Mouse (Mus musculus): ENCODE data around the gene Egfl7.

GRCm38 (mm10) chr2:26534616-26535015 is 45.2 kb upstream of the Egfl7 start:
- no peak for TF ChIP-seq CTCF (IDR thresholded peaks at IDR 0.05; ENCODE audit: low read depth, low read length)
- no peak for TF ChIP-seq EP300 (IDR thresholded peaks at IDR 0.05; ENCODE audit: insufficient read depth, low read depth, low read length)

Measured in ES-Bruce4 (cell line).